Mouse (Mus musculus) gonadal fat pad, adult 2 months (tissue): ENCODE measurements around the gene Tas2r138. TPM values are rescaled to one million over a fixed set of nuclear protein-coding genes. Genes with fewer than 3 reads are reported as not detected.
"Not testable (repeated sequence)": the region's sequence is repeated elsewhere in the genome, so short reads cannot be mapped to it uniquely, and the experiment has no call there.

Experiments used
- DNase-seq: peaks from one replicate; pipeline ENCODE4 v3.0.0-alpha.2; 2012; ENCODE audit warnings: low read depth
- polyA plus RNA-seq: library from polyadenylated mRNA; depleted of rRNA; stranded (reverse); fragments of >200 nt; gene quantifications from 2 replicates; pipeline ENCODE4 v1.2.3, GENCODE M21; 2012; rRNA removed

The Tas2r138 gene
- not detected in 2 replicates for polyA plus RNA-seq

GRCm38 (mm10) chr6:40613260-40613852 is at the start of gene Tas2r138:
Tas2r138 (minus strand) TSS chr6:40613310.
- DNase-seq, result no peak

- DNase-seq, result no peak
These were observed 47.8 kb upstream of the Tas2r138 start for GRCm38 (mm10) chr6:40660930-40661329.

GRCm38 (mm10) chr6:40650953-40651352 is 37.8 kb upstream of the Tas2r138 start:
- DNase-seq, result no peak

- no peak for DNase-seq
These were observed 32.6 kb upstream of the Tas2r138 start for GRCm38 (mm10) chr6:40645701-40646100.

DNA sequence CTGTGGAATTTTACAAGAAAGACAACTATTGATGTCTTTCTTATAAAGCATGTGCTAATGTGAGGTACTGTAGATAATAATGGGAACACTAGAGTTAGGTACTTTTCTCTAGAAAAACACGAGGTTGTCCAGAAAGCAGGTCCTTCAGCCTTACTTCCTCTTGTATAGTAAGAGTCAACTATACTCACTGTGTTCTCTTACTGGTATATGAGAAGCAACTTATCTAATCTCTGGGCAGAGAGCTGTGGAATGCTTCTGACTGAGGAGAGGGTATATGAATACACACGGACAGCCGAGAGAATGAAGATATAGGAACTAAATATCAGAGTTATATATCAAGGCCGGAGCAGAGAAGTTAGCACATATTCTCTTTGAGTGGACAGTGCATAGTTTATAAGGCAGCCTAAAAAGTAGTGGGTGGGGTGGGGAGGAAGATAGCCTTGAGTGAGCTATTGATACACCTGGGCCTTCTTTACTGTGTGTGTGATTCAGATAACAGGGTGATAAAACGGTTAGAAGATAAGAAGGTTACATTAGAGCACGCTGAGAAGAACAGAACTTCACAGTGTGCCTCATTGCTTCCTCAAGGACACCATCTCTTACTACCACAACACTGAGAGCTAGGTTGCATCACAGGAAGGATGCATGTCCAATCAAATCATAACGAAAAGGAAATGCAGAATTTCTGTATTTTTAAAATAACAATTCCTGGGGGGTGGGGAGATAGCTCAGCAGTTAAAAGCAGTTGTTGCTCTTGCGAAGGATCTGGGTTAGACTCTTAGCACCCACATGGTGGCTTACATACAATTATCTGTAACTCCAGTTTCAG is 27.8 kb upstream of the Tas2r138 start:
- DNase-seq, result no peak

GRCm38 (mm10) chr6:40637755-40638154 is 24.6 kb upstream of the Tas2r138 start:
- DNase-seq, result no peak

DNA sequence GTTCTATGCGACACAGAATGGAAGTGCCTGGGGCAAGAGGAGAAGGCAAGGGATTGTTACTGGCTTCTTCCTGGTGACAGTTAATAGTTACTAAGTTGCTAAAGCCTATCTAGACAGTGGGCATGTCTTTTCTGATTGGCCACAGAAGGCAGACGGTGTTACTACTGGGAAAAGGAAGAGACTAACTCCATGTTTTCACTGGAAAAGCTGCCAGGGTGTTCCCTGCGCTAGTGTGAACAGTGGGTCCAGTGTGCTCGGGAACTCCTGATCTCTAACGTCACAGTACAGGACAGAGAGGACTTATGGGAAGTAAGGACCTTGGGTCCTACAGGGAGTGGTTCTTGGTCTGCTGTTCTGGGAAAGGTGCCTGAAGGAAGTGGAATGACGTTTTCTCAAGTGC is 22.4 kb upstream of the Tas2r138 start:
- no peak for DNase-seq

DNA sequence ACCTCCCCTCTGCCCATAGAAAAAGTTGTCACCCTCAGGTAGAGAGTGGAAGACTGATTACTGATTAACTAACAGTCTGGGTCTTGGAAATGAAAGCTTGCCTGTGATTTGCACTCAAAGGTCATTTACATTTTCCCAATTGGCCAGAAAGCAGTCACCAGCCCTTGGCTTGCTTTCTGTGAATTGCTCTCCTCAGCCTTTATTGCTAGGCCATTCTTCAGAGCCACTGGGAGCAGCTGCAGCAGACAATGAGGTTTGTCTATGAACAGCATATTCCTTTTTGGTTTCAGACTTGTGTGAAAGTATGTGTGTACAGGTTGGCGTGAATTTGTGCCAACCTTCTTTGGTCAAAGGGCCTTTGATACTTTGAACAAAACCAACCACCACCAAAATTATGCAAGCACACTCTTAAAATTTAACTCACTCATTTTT is 21.5 kb upstream of the Tas2r138 start:
- DNase-seq, result no peak

- no peak for DNase-seq
These were observed 15.4 kb upstream of the Tas2r138 start, which contains the start of gene Mgam for GRCm38 (mm10) chr6:40628406-40629000. Mgam (plus strand) TSS chr6:40628831.

DNA sequence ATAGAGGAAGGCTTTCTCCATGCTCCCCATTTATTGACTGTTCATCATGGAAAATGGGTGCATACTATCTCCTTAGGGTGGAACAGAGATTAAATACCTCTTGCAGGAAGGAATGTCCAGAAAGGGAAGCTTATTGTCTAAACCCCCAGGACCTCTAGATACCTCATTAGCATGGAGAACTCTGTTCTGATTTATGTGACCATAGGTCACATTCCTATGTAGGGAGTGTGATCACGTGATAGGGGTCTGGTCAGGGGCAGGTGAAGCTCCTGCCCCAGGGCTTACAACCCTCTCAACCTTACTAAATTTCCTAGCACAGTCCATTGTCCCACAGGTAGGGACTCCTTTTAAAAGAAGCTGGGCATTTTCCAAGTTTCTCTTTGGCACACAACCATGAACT is 13.0 kb upstream of the Tas2r138 start:
- DNase-seq, result no peak

DNA sequence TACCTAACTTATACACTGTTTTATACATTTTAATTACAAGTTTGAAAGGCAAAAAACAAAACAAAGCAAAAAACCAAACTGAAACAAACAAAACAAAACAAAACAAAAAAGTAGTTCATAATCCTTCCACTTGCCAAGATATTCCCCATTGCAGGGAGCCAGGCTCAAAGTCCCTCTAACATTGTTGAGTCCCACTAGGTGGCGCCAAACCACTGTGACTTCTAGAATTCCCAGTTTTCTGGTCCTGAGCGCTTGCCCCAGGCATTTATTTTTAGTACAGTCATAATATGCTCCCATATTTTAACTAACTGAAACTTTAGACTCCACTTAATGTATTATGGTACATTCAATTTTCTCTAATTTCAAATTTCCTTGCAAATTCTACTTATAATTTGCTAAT is 4.9 kb upstream of the Tas2r138 start:
- no peak for DNase-seq

GRCm38 (mm10) chr6:40610244-40610643 is 2.9 kb downstream of the Tas2r138 start:
- no peak for DNase-seq

DNA sequence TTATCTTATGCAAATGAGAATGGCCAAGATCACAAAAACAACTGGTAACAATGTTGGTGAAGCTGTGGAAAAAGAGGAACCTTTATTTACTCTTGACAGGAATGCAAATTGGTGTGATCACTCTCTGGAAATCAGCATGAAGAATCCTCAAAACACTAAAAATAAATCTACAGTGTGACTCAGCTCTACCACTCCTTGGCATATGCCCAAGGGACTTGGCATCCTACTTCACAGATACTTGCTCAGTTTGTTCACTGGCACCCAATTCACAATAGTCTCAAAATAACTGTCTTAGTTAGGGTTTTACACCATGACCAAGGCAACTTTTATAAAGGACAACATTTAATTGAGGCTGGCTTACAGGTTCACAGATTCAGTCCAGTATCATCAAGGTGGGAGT is 5.7 kb downstream of the Tas2r138 start:
- no peak for DNase-seq

DNA sequence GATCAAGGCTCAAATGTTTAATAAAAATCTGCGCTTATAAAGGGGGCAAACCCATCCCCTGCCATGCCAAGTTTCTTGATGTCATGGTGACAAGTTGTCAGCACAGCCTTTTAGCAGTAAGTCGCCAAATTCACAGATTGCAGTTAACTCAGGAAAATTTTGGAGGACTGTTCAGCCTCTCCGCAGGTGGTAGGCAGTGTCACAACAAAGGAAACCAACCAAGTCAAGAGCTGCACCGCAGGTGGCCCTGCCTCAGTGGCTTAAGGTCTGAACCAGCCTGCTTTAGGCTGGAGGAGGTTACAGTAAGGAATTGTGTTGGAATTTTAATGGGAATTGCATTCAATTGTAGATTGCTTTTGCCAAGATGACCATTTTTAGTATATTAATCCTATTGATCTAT is 14.6 kb downstream of the Tas2r138 start:
- DNase-seq, result not testable (repeated sequence)

DNA sequence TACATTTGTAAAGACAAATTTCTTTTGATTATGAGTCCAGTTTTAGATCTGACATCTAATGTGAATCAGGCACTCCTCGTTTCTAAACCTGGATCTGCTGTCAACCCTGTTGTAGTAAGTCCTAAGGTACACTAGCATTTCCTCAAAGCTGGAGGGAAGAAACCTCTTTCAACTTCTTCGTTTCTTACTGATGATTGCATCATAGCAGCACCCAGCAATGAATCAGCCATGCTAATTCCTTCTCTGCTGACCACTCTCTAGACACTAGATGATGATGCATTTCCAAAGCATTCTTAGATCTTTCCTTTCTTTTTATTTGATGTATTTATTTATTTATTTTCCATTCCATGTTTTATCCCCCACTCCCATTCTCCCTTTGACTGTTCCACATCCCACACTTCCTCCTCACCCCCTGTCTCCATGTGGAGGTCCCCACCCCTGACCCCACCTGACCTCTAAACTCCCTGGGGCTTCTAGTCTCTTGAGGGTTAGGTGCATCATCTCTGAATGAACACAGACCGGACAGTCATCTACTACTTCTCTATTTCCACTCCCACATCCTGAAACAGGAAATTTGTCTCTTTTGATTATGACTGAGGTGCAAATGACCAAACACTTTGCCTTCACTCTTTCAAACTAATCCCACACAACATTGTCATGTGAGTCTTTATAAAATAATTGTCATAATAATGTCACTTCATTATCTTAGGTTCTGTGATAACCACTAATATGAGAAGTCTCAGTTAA is 18.1 kb downstream of the Tas2r138 start:
- no peak for DNase-seq

DNA sequence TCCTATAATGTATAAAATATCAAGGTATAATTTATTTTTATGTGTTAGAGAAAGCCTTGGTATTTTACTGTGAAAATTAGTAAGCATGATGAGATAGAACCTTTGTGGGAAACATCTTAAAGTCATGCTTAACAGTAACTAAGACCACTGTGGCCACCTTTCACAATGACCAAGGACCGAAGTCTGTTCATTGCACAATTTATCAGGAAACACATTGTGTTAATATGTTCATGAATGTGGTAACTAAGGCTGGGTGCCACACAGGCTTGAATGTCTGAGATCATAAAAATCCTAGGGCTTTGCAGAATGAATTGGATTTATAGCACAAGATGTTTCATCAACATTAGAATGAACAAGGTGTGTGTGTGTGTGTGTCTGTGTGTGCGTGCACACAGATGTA is 24.8 kb downstream of the Tas2r138 start:
- DNase-seq, result no peak

GRCm38 (mm10) chr6:40585645-40586044 is 27.5 kb downstream of the Tas2r138 start, which contains the start of gene Clec5a:
Clec5a (minus strand) TSS chr6:40585821.
- DNase-seq, result no peak

- no peak for DNase-seq
These were observed 28.8 kb downstream of the Tas2r138 start for GRCm38 (mm10) chr6:40584336-40584735.

- DNase-seq, result no peak
These were observed 36.8 kb downstream of the Tas2r138 start for GRCm38 (mm10) chr6:40576305-40576704.

DNA sequence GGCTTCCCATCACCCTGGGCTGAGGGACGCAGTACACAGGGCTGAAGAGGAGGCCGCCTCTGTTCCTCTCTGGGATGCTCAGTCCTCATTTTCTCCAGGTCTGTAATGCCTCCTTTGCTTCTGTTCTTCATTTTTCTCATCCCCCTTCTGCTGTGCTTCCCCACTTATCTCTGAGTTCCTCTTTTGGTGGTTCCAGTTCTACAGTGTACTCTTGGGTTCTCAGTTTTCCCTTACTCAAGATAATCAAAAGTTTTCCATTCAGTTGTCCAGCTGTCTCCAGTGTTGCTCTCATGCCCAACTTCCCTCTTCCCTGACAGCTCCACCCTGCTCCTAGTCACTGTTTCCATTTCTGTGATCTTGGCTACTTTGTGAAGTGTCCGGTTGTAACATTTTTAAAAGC is 39.5 kb downstream of the Tas2r138 start:
- no peak for DNase-seq

GRCm38 (mm10) chr6:40569187-40569586 is 43.9 kb downstream of the Tas2r138 start, which contains the start of gene Olfr460:
Olfr460 (plus strand) TSS chr6:40569487.
- DNase-seq, result no peak
